Mouse (Mus musculus): ENCODE data around the gene 4930503B20Rik. TPM values are rescaled to one million over a fixed set of nuclear protein-coding genes. Genes with fewer than 3 reads are reported as not detected.
A peak's percentile ranks its signal among the peaks of the same experiment; 100 is the strongest.

4930503B20Rik gene
- polyA plus RNA-seq, 1 experiment from 2014 or later: 0.44 TPM

GRCm38 (mm10) chr3:146653692-146654091 lies 2.6 kb upstream of the 4930503B20Rik start:
- in situ Hi-C loops (cut with MboI; ENCODE audit: low pct_unique_long_range_greater_than_20kb): no loop called here
- no peak for ATAC-seq
- no peak for DNase-seq (ENCODE audit: low read depth, low spot score)
- no peak for TF ChIP-seq CTCF (IDR thresholded peaks at IDR 0.05)
- ChIA-PET CTCF (interaction anchor here (0.9 to 1.4 kb wide), 2 partner anchors 15 to 75 kb away, joined by 3 to 6 read pairs; no protein-coding TSS in a partner anchor), POLR2A (no interaction called here)
- no peaks in the 10 kb centered on the region for H3K27me3 ChIP-seq

GRCm38 (mm10) chr3:146652431-146652830 lies 1.3 kb upstream of the 4930503B20Rik start:
- no peaks in the 10 kb centered on the region for H3K27me3 ChIP-seq
- ATAC-seq (no peak), DNase-seq (ENCODE audit: low read depth, low spot score) (no peak)
- CTCF ChIA-PET: no interaction called here
- TF ChIP-seq CTCF (IDR thresholded peaks at IDR 0.05): no peak
- in situ Hi-C loops (cut with MboI; ENCODE audit: low pct_unique_long_range_greater_than_20kb): no loop called here
- POLR2A ChIA-PET: no interaction called here

GRCm38 (mm10) chr3:146650716-146651115 lies 401 bp downstream of the 4930503B20Rik start:
- TF ChIP-seq CTCF (IDR thresholded peaks at IDR 0.05): no peak
- POLR2A ChIA-PET: interaction anchor here (0.5 kb wide), 1 partner anchor 67 kb away, joined by 6 read pairs; no protein-coding TSS in a partner anchor
- DNase-seq (ENCODE audit: low read depth, low spot score) (no peak), ATAC-seq (no peak)
- H3K27me3 ChIP-seq: no peaks in the 10 kb centered on the region
- in situ Hi-C loops (cut with MboI; ENCODE audit: low pct_unique_long_range_greater_than_20kb): no loop called here
- CTCF ChIA-PET: interaction anchor here (1.2 kb wide), 1 partner anchor 13 kb away, joined by 4 read pairs; no protein-coding TSS in a partner anchor

GRCm38 (mm10) chr3:146649311-146649894 lies 1.7 kb downstream of the 4930503B20Rik start:
- ChIA-PET CTCF (interaction anchor here (1.1 to 1.2 kb wide), 2 partner anchors 18 to 42 kb away, joined by 3 read pairs; no protein-coding TSS in a partner anchor), POLR2A (interaction anchor here (1.8 kb wide), 1 partner anchor 13 kb away, joined by 5 read pairs; no protein-coding TSS in a partner anchor)
- no peaks in the 10 kb centered on the region for H3K27me3 ChIP-seq
- in situ Hi-C loops (cut with MboI; ENCODE audit: low pct_unique_long_range_greater_than_20kb): no loop called here
- DNase-seq (ENCODE audit: low read depth, low spot score): no peak
- peak; percentile 60 for ATAC-seq
- no peak for TF ChIP-seq CTCF (IDR thresholded peaks at IDR 0.05)

- no peak for TF ChIP-seq CTCF (IDR thresholded peaks at IDR 0.05)
- ATAC-seq: peak; percentile 57
- in situ Hi-C loops (cut with MboI; ENCODE audit: low pct_unique_long_range_greater_than_20kb): no loop called here
- DNase-seq (ENCODE audit: low read depth, low spot score): peak; percentile 71
- POLR2A ChIA-PET: interaction anchor here (0.7 to 1.2 kb wide), 2 partner anchors 13 to 82 kb away, joined by 3 read pairs; no protein-coding TSS in a partner anchor
- CTCF ChIA-PET: interaction anchor here (1.0 to 2.0 kb wide), 7 partner anchors 10 to 141 kb away, joined by 3 to 9 read pairs (median 4); no protein-coding TSS in a partner anchor
- no peaks in the 10 kb centered on the region for H3K27me3 ChIP-seq
Observed at GRCm38 (mm10) chr3:146641818-146642427, 9.2 kb downstream of the 4930503B20Rik start.

- DNase-seq (ENCODE audit: low read depth, low spot score) (no peak), ATAC-seq (no peak)
- ChIA-PET POLR2A (interaction anchor here (0.6 kb wide), 1 partner anchor 23 kb away, joined by 3 read pairs; no protein-coding TSS in a partner anchor), CTCF (interaction anchor here (1.1 to 2.9 kb wide), 4 partner anchors 10 to 24 kb away, joined by 3 to 9 read pairs (median 5); no protein-coding TSS in a partner anchor)
- TF ChIP-seq CTCF (IDR thresholded peaks at IDR 0.05): no peak
- in situ Hi-C loops (cut with MboI; ENCODE audit: low pct_unique_long_range_greater_than_20kb): no loop called here
- H3K27me3 ChIP-seq: no peaks in the 10 kb centered on the region
Observed at GRCm38 (mm10) chr3:146632506-146632905, 18.6 kb downstream of the 4930503B20Rik start.

- ATAC-seq (peak; percentile 73), DNase-seq (ENCODE audit: low read depth, low spot score) (no peak)
- in situ Hi-C loops (cut with MboI; ENCODE audit: low pct_unique_long_range_greater_than_20kb): no loop called here
- POLR2A ChIA-PET: interaction anchor here (0.9 kb wide), 1 partner anchor 14 kb away, joined by 3 read pairs; no protein-coding TSS in a partner anchor
- CTCF ChIA-PET: interaction anchor here (0.8 to 2.5 kb wide), 7 partner anchors 9 to 18 kb away, joined by 3 to 9 read pairs (median 4); no protein-coding TSS in a partner anchor
- no peak for TF ChIP-seq CTCF (IDR thresholded peaks at IDR 0.05)
- no peaks in the 10 kb centered on the region for H3K27me3 ChIP-seq
Observed at GRCm38 (mm10) chr3:146628227-146628982, 22.7 kb downstream of the 4930503B20Rik start.

GRCm38 (mm10) chr3:146625766-146626165 lies 25.4 kb downstream of the 4930503B20Rik start:
- no peak for DNase-seq (ENCODE audit: low read depth, low spot score)
- H3K27me3 ChIP-seq: no peaks in the 10 kb centered on the region
- in situ Hi-C loops (cut with MboI; ENCODE audit: low pct_unique_long_range_greater_than_20kb): no loop called here
- no peak for TF ChIP-seq CTCF (IDR thresholded peaks at IDR 0.05)
- CTCF ChIA-PET: interaction anchor here (1.0 to 1.1 kb wide), 3 partner anchors 18 to 60 kb away, joined by 3 read pairs; partner anchors contain the start of gene Samd13
- POLR2A ChIA-PET: no interaction called here
- no peak for ATAC-seq

GRCm38 (mm10) chr3:146621966-146622365 lies 29.2 kb downstream of the 4930503B20Rik start:
- H3K27me3 ChIP-seq: no peaks in the 10 kb centered on the region
- DNase-seq (ENCODE audit: low read depth, low spot score) (no peak), ATAC-seq (no peak)
- POLR2A ChIA-PET: no interaction called here
- in situ Hi-C loops (cut with MboI; ENCODE audit: low pct_unique_long_range_greater_than_20kb): no loop called here
- no peak for TF ChIP-seq CTCF (IDR thresholded peaks at IDR 0.05)
- CTCF ChIA-PET: interaction anchor here (1.1 to 1.8 kb wide), 5 partner anchors 10 to 93 kb away, joined by 3 to 6 read pairs (median 3); no protein-coding TSS in a partner anchor

- TF ChIP-seq CTCF (IDR thresholded peaks at IDR 0.05): no peak
- no peaks in the 10 kb centered on the region for H3K27me3 ChIP-seq
- no peak for ATAC-seq
- CTCF ChIA-PET: interaction anchor here (1.5 kb wide), 1 partner anchor 8 kb away, joined by 3 read pairs; no protein-coding TSS in a partner anchor
- no peak for DNase-seq (ENCODE audit: low read depth, low spot score)
- POLR2A ChIA-PET: no interaction called here
- in situ Hi-C loops (cut with MboI; ENCODE audit: low pct_unique_long_range_greater_than_20kb): no loop called here
Observed at GRCm38 (mm10) chr3:146620555-146621249, 30.4 kb downstream of the 4930503B20Rik start.
